Mouse (Mus musculus) erythroblast, embryonic 14.5 days (primary cell): ENCODE data around the gene Pclo.

ENCODE experiments used
- GATA1 ChIP-seq: IDR thresholded peaks from 2 replicates; pipeline ENCODE4 v1.6.1; 2012; ENCODE audit warnings: low read length, inconsistent platforms, mixed read lengths
- TAL1 ChIP-seq: IDR thresholded peaks from 3 replicates; pipeline ENCODE4 v1.6.1; 2012; ENCODE audit warnings: low read length, inconsistent platforms, mixed read lengths

DNA sequence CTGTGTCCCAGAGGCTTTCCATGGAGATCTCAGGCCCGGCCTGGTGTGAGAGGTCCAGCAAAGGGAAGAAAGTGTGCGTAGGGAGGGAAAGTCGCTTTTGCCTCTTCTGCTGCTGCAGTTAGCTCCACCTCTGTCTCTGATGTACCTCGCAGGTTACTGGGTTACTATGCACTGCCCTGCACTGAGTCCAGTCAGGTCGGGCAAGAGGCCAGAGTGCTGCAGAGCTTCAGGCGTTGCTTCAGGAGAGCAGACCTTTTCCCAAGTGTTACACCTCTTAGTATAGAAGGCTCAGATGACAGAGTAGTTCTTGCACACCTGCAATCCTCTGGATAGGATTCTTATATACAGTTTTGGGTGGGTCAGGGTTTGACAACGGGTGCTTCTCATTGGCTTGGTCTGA, 108.6 kb downstream of the Pclo start:
- no peak for TF ChIP-seq TAL1
- no peak for TF ChIP-seq GATA1
